Mouse (Mus musculus): ENCODE data around the gene Ctla2a. TPM values are rescaled to one million over a fixed set of nuclear protein-coding genes. Genes with fewer than 3 reads are reported as not detected.

Ctla2a gene
- polyA plus RNA-seq, 1 experiment from 2014 or later = 14.1 TPM

Other genes with a start within 250 kb of the Ctla2a start
- not detected in 2 replicates for gene BC051665, start 150.3 kb downstream of the Ctla2a start, polyA plus RNA-seq (2016; fragmentation: Nextera tagmentation; extraction: Ambion mirVana)
- not detected in 2 replicates for gene Ctsll3, start 133.8 kb downstream of the Ctla2a start, polyA plus RNA-seq (2016; fragmentation: Nextera tagmentation; extraction: Ambion mirVana)
- 0.17 and 0.30 TPM in 2 replicates for gene 4930486L24Rik, start 72.2 kb downstream of the Ctla2a start, polyA plus RNA-seq (2016; fragmentation: Nextera tagmentation; extraction: Ambion mirVana)
- gene Gm49392, start 39.7 kb downstream of the Ctla2a start, polyA plus RNA-seq (2016; fragmentation: Nextera tagmentation; extraction: Ambion mirVana) = not detected in 2 replicates
- gene Ctla2b, start 39.2 kb downstream of the Ctla2a start, polyA plus RNA-seq (2016; fragmentation: Nextera tagmentation; extraction: Ambion mirVana) = 0.96 and 2.4 TPM in 2 replicates
- not detected in 2 replicates for gene Tpbpb, start 31.7 kb downstream of the Ctla2a start, polyA plus RNA-seq (2016; fragmentation: Nextera tagmentation; extraction: Ambion mirVana)
- gene Gm49393, start 1.0 kb downstream of the Ctla2a start, polyA plus RNA-seq (2016; fragmentation: Nextera tagmentation; extraction: Ambion mirVana) = not detected in 2 replicates
- gene Gm49391, start 54 bp downstream of the Ctla2a start, polyA plus RNA-seq (2016; fragmentation: Nextera tagmentation; extraction: Ambion mirVana) = 0.64 and 1.6 TPM in 2 replicates
- gene Tpbpa, start 5.4 kb upstream of the Ctla2a start, polyA plus RNA-seq (2016; fragmentation: Nextera tagmentation; extraction: Ambion mirVana) = not detected in 2 replicates
- not detected in 2 replicates for gene Ctsj, start 69.3 kb upstream of the Ctla2a start, polyA plus RNA-seq (2016; fragmentation: Nextera tagmentation; extraction: Ambion mirVana)
- gene Ctsq, start 104.0 kb upstream of the Ctla2a start, polyA plus RNA-seq (2016; fragmentation: Nextera tagmentation; extraction: Ambion mirVana) = not detected in 2 replicates
- not detected in 2 replicates for gene Ctsr, start 227.6 kb upstream of the Ctla2a start, polyA plus RNA-seq (2016; fragmentation: Nextera tagmentation; extraction: Ambion mirVana)

All from hindbrain, embryonic 12.5 days (tissue).